Mouse (Mus musculus): Measurements from ENCODE around the gene Ttll8.
A peak's percentile ranks its signal among the peaks of the same experiment; 100 is the strongest.

Ttll8 gene

DNA sequence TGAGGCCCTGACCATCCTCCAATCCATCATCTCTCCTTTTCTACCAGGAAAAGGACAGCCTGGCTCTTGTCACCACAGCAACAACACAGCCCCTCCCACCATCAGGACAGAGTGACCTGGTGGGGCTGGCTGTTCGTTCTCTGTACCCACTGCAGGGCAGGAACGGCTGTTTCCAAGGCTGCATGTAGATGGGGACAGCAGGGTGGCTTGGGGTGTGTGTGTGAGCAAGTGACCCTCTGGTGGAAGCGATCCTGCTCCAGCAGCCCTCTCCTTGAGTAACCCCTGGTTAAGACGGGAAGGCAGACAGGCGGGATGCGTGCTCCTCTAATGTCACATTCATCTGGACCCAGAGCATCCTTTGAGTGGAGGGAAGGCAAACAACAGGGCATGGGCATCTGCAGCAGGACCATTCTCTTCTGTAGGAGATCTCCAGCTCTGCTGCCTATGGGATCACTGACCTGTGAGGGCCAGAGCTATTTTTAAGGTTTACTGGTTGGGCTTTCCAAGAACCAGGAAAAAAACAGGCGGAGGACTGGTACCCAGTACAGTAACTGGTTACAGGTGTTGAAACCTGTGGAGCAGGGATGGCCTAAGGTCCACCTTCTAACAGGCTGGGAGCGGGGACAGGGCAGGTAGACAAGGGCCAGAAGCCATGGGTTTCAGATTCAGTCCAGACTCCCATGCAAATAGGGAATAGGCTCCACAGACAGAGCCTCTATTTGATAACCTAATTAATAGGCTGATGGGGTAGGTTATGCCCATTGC is 94.8 kb downstream of the Ttll8 start:
- DNase-seq (ENCODE audit: low spot score): peak; percentile 62

DNA sequence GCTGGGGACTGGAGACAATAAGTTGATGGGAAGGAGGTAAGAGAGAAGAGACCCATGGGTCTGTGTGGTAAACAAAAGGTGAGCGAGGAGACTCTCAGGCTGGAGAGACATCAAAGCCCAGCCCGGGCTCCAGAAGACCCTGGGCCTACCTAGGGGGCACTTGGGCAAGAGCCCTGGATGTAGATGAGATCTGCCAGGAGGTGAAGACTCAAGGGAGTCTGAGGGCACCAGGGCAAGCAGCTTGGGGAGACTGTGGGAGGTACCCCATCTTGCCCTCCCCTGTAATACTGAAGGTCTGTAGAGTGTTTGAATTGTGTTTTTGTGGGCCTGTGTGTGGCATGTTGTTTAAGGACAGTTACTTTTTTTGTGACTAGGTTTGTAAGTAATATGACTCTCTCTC is 95.5 kb downstream of the Ttll8 start:
- no peak for DNase-seq (ENCODE audit: low spot score)

DNA sequence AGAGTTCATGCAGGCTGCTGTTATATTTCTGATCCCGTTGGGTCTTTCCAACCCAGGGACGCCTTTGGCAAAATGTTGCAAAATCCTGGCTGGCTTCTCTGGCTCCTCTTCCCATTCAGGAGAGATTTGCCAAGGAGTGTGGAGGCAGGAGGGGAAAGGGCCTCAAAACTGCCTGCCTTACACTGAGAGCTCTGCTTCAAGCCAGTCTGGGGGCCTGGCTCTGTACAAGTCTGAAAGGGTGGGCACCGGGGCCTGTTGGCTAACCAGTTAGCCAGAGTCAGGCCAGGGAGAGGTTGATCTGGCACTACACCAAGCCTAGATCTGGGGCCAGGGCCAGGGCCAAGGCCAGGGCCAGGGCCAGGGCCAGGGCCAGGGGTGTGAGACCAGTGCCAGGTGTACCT is 96.1 kb downstream of the Ttll8 start:
- peak; percentile 56 for DNase-seq (ENCODE audit: low spot score)

DNA sequence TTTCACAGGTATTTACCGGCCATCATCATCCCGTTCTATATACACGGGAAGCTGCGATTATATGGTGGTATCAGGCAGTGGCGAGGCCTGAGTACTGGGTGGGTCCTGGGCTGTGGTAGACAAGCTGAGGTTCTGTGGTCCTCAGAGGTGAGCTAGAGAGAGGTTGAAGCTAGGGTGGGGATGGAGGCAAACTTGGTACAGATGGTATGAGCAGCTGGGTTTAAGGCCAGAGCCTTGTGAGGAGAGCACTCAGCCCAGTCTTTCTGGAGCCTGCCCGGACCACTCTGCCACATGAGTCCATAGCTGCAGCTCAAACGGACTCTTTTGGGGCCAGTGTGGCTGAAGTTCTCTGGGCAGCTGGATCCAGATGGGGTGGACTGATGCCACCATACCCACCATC is 96.9 kb downstream of the Ttll8 start:
- DNase-seq (ENCODE audit: low spot score): no peak

DNA sequence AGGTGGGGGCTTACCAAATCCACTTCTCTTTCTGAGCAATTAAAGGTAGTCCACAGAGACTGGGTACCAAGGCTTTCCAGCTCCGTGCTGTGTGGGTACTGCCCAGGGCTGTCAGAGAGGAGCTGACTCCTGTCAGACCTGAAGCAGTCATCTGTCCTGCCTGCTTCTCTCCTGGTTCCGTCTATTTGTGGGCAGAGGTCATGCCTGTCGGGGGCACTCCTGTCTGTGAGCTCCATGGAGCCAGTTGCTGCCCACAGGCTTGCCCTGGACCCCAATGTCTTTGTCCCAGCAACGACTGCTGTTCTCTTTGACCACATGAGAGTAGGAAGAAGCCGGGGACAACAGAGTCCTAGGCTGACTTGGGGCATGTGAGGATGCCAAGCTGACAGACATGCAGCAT is 97.6 kb downstream of the Ttll8 start:
- DNase-seq (ENCODE audit: low spot score): no peak

DNA sequence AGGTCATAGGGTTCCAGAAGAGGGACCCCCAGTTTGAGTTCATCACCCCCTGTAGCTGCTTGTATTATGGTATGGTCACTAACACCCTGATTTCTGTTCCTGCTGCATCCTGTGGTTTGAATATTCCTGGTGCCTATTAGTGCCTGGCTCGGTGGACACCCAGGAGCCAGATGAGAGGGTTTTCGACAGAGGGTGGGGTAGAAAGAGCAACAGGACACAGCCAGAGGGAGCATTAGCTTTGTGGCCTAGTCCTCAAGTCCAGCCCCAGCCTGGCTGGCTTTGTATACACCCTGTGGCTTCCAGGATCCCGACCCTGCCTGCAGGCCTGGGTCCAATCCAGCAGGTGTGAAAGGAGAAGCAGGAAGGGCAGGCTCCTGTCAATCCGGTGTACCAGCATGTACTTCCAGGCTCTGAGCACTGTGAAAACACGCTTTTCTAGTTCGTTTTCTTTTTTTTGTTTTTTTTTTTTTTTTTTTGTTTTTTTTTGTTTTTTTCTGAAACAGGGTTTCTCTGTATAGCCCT is 98.3 kb downstream of the Ttll8 start:
- DNase-seq (ENCODE audit: low spot score): no peak

DNA sequence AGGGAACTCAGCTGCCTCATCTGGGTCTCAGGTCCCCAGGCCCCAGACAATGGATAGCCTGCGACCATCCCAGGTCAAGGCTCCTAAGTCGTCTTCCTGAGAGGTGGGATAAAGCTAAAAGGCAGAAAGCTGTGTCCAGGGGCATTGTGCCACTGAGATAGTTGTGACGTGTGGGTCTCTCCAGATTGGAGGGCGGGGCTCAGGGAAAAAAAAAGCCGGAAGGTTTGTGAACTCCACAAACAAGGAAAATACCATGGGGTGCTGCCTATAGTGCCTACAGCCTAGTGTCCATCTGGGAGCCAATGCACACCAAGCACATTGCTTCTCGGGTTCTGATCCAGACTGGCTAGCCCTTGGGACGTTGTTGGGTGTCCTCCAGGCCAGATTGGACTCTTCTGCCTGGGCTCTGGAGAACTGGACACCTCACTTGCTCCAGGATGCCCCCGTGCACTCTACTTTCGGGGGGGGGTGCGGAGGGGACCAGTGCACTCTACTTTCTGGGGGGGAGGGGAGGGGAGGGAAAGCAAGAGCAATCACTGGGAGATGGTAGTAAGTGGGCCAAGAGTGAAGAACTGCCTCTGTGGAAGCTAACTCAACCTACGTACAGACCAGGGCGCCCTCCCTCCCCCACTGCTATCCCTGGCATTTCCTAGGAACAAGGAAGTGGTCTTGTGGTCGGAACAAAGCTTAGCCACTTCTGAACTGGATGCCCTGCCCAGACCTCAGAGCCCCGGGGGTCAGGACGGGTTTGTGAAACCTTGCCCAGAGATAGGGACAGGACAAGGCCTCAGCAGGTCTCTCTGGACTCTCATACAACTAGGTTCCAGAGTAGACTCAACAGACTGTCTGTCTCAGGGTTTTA is 99.0 kb downstream of the Ttll8 start:
- no peak for DNase-seq (ENCODE audit: low spot score)

DNA sequence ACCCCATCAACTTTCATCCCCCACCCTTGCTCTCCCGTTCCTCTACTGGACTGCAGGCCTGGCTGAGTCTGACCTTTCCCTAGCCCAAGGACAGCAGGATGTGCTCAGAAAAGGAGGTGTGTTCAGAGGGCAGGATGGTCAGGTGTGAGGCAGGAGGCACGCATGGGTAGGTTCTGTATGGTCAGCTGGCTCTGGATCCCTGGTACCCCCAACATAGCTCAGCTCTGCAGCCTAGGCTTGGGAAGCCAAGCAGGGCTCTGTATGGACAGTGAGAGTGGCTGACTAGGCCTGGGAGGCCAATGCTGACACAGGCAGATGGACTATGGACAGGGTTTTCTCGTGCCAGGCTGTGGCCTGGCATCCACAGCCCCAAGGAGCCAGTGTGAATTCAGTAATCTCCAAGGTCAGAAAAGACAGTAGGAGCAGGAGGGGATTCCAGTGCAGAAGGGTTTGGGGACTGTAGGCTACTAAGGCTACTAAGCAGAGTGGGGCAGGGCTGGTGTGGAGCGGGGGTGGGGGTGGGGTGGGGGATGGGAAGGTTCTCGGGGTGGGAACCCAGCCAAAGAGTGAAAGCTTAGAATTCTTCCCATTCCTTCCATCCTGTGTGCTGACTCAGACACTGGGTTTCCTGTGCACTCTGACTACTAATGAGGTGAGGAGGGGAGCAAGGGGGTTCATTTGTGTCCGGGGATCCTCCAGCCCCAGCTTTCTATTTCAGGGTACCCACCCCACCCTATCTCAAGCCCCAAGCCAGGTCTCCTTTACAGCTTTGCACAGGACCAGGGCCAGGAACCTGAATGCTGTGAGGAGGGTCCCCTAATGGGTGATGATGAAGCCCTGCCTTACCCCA is 99.9 kb downstream of the Ttll8 start:
- DNase-seq (ENCODE audit: low spot score): no peak

DNA sequence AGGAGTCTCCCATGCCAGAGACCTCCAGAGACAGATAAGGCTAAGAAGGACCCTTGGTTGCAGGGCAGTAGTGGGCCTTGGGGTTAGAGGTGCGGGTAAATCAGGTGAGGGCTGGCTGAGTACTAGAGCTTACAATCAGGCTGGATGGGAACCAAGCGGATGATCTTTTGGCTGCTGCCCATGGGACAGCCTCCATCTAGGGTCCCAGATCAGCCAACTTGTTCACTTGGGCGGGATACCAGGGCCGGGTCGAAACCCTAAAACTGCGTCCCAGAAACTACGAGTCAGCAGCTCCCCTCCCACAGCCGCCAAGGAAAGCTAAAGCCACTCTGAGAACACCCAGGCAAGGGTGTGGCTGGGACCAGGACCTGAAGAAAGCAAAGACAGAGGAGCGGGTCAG is 101.1 kb downstream of the Ttll8 start:
- no peak for DNase-seq (ENCODE audit: low spot score)

DNA sequence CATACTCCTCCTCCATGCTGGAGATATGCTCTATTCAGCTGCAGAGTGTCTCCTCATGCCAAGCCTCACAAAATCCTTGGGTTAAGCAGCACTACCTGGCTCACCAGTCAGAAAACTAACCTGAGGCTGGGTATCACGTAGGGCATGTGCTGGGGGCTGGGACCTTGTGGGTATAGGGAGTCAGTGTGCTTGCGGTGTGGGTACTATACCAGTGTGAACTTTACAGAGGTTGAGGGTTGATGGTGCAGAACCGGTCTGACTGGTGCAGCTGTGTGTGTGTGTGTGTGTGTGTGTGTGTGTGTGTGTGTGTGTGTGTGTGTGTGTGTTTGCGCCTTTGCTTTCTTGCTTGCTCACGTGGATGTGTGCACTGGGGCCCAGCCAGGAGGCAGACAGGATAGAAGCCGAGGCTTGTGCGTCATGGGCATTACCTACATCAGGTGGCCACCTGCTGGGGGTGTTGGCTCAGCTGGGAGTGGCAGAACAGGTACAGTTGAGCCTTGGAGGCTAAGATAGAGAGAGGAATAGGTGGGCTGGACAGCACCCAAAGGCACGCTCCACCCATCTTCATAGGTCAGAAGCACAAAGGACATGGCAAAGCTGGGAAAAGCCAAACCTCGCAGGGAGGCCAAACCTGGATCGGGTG is 102.6 kb downstream of the Ttll8 start:
- no peak for DNase-seq (ENCODE audit: low spot score)

DNA sequence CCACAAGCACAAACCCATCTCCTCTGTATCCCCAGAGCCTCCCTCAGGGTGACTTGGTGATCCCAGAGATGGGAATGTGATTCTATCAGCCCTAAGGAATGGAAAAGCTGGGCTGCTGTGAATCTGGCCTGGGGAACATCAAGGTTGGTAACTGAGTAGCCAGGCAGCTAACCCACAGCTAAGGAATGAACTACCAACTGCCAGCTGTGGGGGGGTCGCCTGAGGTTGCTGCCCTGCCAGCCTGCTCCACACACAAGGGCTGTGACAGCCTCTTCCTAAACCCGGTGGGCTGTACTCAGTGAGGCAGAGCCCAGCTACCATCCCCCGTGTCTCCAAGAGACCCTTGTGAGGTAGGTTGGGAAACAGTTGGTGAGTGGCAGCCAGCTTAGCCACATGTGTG is 103.1 kb downstream of the Ttll8 start:
- no peak for DNase-seq (ENCODE audit: low spot score)

DNA sequence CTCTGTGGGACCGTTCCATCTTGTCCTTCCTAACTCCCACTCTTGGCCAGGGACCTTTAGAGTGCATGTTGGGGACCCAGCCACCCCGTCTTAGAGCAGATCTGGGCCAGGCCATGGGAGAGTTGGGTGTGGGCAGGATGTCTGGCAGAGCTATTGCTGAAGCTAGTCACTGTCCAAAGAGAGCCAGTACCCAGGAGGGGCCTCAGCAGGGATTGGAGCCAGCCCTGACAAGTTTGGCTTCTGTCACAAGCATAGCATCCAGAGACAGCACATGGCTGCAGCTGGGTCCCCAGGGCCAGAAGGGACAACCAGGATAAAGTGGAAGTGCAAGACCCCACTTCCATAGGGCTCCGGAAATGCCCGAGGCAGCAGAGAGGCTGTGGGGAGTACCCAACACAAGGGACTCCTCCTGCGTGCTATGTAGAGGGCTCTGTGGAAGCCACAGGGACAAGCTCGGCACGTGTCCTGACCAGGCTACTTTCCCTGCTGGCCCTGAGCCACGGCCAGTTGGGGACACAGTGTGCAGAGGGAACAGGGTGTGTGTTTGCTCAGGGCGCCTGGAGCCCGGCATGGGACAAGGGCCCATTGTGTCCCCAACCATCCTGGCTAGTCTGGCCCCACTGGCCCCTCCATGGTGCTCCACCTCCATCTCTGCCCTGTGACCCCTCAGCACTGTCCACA is 103.9 kb downstream of the Ttll8 start:
- peak; percentile 76 for DNase-seq (ENCODE audit: low spot score)

DNA sequence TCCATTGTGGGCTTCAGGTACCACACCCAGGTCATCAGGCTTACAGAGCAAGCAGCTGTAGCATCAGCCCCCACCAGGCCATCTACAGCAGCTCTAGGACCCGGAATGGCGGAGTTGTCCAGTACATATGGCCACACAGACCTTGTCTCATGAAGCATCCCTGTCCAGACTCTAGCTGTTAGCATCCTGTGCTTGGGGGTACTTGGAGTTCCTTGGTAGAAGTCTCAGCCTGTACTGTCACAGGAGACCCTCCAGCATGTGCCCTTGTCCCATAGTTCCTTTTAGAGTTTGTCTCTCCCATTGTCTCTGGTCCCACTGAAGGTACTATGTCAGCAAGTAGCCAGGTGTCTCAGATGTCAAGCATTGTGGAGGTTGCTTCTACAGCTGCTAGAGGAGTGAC is 104.6 kb downstream of the Ttll8 start:
- DNase-seq (ENCODE audit: low spot score): no peak

DNA sequence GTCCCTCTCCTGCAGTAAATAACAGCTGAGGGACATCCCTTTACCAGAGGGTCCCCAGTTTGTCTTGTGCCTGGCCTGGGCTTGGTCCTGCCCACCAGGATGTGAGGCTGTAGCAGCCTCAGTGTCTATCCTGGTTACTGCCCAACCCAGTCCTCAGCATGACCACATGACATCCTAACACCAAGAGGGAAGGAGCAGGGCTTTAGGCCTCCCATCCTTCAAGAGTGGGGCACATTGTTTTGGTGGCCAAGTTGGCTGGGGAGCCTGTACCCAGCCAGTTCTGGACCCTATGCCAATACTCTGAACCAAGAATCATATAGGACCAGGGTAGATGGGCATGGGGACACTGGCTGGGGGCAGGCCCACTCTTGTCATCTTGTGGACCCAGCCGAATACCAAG is 105.6 kb downstream of the Ttll8 start:
- DNase-seq (ENCODE audit: low spot score): no peak

DNA sequence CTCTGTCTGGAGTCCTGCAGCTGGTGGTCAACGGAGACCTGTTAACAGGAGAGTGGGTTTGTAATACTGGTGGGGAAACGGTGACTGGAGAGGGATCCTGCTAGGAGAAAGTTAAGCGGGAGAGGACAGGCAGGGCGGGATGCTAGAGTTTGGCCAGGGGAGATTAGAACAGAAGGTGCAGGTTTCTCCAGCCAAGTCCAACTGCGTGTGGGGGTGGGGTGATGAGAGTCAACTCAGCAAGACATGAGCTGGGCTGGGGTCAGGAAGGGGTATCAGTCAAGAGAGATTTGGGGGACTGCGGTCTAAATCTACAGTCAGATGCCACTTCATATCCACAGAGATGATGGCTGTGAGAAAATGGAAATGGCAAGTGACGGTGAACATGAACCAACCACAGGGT is 109.3 kb downstream of the Ttll8 start:
- DNase-seq (ENCODE audit: low spot score): no peak

DNA sequence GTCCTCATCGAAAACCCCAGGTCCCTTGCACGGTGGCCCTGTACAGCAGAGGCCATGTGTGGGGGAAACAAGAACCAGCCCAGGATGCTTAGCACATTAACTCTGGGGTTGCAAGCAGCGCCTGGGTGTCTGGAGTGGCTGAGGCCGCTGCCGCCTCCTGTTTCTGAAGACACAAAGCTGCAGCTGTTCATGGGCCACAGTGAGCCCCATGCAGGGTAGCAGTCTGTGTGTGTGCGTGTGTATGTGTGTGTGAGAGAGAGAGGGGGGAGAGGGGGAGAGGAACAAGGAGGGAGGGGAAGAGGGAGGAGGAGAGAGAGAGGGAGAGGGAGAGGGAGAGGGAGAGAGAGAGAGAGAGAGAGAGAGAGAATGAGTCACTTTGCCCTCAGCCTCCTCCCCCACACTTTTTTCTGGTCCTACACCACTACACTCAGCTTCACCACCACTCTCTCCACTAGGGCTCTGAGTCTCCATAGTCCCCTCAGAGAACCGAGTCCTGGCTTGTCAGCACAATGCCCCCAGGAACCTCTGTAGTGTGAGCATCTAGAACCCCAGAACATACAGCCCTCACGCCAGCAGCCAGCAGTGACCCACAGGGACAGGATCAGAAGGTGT is 110.6 kb downstream of the Ttll8 start:
- DNase-seq (ENCODE audit: low spot score): no peak

DNA sequence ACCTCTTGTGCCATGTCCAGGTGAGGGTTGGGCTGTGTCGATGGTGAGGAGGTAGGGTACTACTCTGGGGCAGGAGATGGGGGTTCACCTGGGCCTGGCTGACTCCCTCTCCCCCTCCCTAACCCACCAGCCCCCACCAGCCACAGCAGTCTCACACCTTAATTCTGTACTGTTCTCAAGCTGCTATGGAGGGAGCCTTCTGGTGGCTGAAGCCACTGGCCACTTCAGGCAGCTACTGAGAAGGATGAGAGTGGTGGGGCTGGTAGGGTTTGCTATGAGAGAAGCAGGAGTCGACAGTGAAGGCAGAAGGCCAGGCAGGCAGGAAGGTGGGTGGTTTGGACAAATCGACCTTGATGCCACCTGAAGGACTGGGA is 111.9 kb downstream of the Ttll8 start:
- DNase-seq (ENCODE audit: low spot score): no peak

DNA sequence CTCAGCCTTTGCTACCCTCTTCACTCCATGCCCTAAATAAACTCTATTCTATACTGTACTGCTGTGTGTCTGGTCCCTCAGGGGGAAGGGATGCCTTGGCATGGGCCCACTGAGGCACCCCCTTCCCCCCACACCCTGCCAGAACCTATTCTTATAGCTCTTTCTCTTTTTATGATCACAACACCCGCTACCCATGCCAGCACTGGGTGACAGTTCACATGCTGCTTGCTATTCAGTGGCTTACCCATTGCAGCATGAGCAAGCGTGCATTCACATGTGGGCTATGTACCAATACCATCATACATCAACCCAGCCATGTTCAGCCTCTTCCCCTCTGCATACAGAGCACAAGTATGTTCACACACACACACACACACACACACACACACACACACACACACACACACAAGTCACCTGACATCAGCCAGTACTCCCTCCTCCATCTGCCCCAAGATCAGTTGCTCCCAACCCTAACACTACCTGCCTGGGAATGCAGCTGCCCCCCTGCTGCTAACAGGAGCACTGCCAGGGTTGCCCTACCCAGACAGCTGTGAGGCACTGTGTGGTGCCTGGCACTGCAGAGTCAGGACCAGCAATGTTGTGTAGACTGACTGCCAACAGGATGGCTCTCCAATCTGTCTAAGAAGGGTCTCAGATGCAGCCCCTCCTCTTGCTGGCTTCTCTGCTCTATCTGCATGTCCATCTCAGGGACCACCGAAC is 112.5 kb downstream of the Ttll8 start:
- no peak for DNase-seq (ENCODE audit: low spot score)

DNA sequence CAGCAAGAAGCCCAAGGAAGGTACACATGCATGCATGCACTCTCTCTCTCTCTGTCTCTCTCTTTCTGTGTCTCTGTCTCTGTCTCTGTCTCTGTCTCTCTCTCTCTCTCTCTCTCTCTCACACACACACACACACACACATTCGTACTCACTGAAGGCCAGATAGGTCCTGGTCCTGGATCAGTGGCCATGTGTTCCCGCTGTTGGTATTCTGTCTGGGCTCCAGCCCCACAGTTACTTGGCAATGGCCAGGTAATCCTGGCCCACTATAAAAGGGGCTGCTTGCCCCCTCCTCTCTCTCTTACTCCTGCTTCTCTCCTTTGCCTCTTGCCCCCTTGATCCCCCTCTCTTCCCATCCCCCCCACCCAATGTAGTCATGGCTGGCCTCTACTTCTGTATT is 113.1 kb downstream of the Ttll8 start:
- DNase-seq (ENCODE audit: low spot score): no peak
